Mouse (Mus musculus) kidney, adult 18-20 months (tissue): ENCODE measurements around the gene Ankrd54.
"Not testable (repeated sequence)": the region's sequence is repeated elsewhere in the genome, so short reads cannot be mapped to it uniquely, and the experiment has no call there.

Experiments
- DNase-seq: peaks from one replicate; pipeline ENCODE4 v3.0.0; 2021

Ankrd54 gene

DNA sequence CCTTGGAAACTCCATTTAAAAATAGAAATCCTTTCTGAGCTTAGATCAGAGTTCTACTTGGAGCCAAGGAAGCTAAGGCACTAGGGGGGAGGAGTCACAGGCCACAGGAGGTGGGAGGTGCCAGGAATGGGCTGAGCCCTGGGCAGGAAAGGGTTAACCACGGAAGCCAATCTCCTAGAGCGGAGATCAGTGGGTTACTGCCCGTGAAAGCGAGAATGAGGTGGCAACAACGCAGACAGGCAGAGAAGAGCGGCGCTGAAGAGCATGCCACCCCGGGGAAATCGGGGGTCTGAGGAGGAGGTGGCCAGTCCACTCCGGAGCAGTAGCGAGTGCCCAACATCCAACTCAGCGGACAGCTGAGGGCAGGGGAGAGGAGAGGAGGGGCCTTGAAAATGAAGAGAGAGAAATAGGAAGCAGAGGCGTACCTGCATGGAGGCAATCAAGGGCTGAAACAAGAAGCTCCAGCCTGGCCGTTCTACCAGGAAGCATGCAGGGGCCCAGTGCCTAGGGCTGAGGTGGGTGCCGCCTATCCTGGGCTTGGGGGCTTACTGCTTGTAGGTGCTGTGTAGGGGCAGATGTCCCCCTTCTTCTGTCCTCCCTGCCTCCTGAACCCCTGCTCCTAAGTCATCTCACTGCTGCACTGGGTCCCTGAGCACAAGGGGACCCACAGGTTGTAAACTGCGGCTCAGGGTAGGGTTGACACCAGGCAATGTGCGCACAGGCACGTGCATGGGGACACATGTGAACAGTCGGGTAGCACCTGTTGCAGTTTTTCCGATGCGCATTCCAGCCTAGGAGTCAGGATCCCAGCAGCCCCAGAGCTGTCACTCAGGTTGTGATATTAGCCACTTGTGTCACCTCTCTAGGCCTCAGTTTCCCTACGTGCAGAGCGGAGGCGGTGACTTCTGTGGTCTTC lies 21.9 kb downstream of the Ankrd54 start:
- DNase-seq: peak; percentile 37

DNA sequence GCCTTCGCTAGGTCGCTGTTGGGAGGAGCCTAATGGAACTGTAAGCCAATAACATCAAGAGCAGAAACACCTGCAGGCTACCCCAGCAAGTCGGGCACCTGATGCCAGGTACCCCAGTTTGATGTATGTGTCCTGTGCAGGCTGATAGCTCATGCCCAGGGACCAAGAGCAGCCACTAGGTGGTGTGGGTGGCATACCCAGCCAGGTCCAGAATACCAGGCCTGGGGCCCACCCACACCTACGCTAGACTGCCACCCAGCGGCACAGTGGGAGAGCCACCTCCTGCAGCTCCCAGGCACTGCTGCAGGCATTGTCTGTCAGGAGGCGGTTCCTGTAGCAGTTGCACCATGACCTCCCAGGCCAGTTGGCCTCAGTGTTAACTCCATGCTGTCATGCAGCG lies 23.8 kb downstream of the Ankrd54 start:
- DNase-seq: peak; percentile 88

DNA sequence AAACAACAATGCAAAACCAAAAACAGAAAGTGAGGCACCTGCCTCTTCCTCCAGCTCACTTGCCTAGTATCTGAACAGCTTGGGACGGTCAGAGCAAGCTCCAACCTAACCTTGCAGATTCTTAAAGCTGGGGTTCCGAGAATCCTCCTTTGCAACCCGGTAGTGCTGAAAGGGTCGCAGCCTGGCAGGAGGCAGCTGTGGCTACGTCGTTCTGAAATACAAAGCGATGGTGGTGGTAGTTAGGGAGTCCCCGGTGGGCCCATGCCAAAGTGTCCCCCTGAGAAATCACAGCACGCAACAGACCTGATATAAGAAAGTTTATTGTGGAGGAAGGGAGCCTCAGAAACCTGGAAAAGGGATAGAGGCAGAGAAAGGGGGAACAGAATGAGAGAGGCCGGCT lies 24.4 kb downstream of the Ankrd54 start:
- no peak for DNase-seq

DNA sequence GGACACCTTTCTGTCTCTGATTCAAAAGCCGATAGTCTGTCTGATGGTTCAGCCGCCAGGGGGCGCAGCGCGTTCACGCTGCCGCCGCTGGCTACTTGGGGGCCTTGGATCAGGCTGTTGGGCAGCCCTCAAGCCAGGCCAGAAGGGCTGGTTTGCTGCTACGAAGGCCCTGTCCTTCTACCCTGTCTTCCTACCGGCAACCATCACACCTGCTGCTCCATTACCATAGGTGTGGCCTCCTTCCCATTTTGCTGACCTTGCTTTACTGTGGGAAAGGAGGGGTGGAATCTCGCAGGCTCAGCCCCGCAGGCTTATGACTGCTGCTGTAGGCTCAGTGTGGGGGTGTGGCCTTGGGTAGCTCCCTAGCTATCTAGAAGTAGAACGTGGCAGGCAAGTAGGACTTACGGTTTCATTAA lies 24.8 kb downstream of the Ankrd54 start:
- DNase-seq: peak; percentile 85

DNA sequence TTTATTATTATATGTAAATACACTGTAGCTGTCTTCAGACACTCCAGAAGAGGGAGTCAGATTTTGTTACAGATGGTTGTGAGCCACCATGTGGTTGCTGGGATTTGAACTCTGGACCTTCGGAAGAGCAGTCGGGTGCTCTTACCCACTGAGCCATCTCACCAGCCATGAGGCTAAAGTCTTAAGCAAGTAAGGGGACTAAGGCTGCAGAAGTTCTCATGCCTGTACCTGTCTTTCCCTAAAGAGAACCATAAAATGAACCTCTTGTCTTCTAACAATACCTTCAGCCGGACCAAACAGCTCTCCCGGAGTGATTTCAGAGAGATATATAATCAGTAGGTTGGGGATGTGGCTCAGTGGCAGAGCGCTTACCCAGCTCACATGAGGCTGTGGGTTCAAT lies 30.8 kb downstream of the Ankrd54 start:
- not testable (repeated sequence) for DNase-seq

DNA sequence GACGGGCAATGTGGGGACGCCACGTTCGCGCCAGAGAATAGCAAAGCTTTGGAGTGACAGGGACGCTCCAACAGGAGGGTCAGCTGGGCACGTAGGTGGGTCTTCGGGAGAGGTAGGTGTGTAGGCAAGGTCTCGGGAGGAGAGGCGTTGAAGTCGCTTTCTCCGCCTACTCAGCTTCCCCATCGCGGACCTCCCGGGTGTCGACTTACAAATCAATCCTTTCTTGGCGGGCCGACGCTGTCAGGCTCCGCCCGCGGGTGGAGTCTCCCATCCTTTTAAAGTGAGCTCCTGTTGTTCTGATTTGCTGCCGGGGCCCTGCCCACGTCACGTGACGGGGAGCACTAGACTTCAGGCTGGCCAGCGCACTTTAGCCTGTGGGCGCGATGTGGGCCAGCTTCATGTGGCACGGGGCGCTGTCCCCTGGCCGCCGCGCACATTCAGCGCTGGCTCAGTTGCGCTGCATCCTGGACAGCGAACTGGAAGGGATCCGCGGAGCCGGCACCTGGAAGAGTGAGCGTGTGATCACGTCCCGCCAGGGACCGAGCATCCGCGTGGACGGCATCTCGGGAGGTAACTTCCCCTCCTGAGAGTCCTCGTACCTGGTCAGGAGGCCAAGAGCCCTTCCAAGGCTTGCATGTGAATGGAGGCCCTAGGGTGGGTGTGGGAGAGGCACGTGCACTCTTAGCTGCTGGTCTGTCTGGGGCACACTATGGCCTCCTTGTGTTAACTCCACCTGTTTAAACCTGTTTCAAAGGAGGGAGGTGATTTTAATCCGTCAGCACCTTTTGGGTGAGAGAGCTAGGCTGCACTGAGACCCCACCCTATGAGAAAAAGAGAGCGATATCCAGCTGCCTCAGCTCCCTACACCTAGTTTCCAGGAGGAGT lies 31.9 kb downstream of the Ankrd54 start:
- DNase-seq: peak; percentile 93

DNA sequence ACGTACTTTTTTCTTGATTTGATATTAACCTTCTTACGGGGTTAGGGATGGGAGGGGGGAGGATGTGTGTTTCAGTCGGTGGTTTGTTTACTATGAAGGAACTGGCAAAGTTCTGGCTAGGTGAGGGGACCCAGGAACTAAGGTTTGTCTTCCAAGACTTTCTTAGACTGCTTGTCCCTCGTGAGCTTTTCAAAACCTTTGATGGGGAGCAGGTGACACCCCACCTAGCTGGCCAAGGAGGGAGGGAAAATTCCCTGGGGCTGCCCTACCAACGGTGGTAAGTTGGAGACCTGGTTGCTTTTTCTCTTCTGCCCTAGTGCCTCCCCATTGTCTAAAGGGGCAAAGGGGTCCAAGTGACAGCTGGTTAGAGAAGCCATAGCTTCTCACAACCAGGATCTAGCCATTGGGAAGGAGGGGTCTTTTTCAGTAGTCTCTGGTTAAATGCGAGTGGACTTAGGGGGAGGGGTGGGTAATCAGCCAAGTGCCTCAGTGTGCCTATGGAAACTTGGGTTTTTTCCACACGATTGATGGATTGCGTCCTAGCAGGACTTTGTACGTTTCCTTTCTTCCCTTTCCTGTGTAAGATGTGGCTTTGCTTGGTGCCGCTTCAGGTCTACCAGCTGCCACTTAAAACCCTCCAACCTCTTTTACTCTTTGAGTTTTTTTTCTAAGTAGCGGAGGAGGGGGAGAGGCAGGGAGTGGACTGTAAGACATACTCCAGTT lies 33.0 kb downstream of the Ankrd54 start:
- DNase-seq: peak; percentile 30

DNA sequence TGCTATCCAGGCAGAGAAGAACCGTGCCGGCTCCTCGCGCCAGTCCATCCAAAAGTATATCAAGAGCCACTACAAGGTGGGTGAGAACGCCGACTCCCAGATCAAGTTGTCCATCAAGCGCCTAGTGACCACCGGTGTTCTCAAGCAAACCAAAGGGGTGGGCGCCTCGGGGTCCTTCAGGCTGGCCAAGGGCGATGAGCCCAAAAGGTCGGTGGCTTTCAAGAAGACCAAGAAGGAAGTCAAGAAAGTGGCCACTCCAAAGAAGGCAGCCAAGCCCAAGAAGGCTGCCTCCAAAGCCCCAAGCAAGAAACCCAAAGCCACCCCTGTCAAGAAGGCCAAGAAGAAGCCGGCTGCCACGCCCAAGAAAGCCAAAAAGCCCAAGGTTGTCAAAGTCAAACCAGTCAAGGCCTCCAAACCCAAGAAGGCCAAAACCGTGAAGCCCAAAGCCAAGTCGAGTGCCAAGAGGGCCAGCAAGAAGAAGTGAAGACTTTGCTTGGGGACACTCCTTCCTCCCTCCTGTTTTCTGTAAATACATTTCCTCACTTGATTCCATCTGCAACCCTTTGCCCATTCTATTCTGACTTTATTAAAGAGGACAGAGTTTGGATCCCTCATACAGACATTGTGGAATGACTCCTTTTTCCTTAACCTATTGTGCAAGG lies 33.7 kb downstream of the Ankrd54 start:
- no peak for DNase-seq

DNA sequence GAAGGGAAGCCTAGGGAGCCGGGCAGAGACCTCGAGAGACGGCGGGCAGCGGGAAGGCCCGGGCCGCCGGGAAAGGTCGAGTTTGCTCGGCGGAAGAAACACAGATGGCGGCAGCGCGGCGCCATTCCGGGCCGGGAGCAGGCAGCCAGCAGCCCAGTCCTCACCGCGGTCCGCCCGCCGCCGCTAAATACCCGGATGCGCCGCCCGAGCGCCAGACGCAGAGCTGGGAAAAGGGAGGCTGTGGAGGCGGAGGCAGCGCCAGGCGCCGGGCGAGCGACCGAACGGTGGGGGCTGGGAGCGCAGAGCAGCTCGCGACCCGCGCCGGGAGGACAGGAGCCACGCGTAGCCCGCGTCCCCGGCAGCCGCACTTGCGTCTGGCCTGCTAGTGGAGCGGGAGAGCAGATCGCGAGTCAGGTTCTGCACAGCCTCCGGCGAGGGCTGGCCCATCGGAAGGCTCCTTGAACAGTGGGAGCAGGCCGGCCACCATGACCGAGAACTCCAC lies 34.4 kb downstream of the Ankrd54 start, which contains the start of gene H1f0:
Gene H1f0, plus strand, starts transcription at position 214 of the 502 bp plus-strand sequence.
- DNase-seq: peak; percentile 94

DNA sequence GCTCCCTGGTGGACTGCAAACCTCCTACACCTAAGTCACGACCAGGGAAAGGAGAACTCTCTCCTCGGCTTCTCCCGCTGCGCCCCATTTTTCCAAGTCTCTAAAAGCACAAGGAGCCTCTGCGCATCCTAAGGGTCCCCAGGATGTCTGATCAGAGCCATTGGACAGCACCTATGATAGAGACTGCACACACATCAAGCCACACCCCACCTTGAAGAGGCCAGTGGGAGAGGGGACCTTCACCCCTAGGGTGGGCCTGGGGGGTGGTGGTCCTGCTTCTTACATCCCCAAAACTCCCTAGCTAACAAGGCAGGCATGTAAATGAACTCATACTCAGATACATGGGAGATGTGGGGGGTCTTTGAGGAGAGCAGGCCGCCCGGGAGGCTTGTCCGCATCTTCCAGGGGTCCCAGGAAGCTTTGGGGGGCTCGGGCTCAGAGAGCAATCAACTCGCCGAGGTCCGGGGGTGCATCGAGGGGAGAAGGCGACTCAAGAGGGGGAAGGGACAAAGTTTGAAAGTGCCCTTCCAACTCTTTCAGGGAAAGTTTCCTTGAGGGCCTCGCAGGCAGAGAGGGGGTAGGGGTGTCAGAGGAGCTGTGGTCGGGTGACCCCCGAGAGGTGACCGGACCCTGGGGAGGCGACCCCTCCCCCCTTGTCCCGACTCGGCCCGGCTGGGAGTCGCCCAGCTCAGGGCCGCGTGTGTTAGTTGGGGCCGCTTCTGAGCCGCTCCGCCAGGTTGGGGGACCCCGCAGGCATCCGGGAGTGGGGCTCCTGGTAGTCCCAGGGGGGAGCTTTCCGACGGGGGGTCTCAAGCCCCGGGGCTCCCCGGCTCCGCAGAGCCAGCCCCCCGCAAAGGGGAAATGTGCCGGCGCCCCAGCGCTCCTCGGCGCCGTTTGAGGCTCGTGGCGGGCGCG lies 35.1 kb downstream of the Ankrd54 start:
- peak; percentile 53 for DNase-seq

DNA sequence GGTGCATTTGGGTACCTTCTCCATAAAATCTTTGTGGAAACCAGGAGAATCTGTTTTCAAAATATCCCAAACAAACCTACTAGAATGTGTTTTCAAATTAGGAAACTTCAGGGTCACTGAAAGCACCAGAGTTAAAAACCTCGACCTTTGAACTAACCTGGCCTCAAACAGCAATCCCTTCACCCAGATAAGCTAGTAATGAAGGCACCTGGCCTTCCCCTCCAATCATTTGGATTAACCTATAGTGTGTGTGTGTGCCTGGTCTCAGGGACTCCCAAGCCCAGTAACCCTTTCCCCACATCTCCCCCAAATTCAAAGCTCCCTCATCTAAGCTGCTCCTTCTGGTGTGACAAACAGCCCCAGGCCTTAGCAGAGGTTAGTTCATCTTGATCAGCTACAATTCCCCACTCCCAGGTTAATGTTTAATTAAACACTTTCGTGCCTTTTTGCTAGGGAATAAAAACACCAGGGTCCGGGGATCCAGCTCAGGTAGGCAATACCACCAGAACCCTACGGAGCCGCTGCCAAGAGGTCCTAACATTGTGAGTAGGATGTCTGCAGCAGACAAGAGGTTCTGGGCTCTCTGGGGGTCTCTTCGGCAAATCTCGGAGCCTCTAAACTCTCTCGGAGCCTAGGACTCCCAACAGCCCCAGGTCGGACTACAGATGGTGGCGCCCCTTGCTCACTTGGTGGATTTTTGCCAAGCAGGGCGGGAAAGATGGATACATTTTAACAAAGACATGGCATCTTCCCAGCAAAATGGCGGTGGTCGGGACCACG lies 36.0 kb downstream of the Ankrd54 start:
- peak; percentile 82 for DNase-seq

DNA sequence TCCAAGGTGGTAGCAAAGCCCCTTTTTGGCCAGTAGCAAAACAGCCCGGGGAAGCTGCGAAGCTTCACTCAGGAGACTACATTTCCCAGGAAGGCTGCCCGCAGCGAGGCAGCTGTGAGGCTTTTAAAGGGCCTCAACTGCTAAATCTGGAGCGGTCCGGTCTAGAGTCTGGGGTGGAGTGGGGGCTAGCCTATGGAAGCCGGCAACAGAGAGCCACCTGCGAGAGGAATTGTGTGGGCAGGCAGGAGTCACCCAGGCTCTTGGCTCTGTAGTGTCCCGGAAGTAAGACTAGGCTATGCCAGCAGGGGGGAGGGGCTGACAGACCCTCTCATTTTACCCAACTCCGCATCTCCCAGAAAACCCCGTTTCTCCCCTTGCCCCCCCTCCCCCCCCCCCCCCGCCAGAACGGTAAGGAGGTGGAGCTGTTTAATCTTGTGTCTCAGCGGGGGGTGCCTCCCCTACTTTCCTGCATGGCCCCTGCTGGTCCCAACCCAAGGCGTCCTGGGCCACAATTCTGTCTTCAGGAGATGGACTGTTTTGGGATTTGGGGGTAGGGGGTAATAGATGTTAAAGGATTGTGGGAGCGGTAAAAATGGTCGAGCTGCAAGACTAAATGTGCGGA lies 36.9 kb downstream of the Ankrd54 start:
- peak; percentile 53 for DNase-seq

DNA sequence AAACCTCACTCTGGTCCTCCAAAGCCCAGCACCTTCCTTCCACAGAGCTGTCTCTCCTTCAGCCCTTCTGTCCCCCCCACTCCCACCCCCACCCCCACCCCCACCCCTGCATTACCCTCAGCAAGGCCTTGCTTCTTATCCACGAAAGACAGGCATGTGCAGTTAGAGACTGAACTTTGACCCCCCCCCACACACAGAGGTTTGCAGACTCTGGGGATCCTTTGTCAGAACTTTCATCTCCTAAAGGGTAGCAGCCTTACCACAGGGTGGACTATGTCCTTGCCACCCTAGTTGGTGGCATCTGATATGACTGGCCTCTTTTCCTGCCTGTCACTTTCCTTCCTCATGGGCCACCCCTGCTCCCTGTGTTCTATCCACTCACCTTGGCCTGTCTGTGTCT lies 39.3 kb downstream of the Ankrd54 start:
- no peak for DNase-seq

DNA sequence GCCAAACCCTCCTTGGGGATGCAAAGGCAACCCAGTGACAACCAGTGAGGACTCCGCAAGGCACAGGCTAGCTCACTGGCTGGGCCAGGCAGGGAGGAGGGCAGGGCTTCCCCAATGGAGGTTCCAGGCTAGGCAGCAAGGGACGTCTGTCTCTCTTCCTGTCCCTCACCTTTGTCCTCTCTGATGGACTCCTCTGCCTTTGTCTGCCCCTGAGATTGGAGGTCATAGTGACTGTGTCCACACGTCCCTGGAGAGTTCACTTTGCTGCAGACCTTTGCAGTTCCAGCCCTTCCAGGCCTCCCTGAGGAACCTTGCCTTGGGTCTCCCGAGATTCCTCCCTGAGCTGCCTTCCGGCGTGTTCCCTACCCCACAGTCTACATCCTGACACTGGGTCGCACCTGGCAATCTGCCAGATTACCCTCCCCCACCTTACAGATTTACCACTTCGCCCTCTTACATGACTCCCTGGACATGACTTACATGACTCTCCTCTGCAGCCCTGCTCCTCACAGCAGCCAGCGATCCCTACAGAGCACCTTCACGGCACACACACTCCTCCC lies 39.9 kb downstream of the Ankrd54 start:
- no peak for DNase-seq

DNA sequence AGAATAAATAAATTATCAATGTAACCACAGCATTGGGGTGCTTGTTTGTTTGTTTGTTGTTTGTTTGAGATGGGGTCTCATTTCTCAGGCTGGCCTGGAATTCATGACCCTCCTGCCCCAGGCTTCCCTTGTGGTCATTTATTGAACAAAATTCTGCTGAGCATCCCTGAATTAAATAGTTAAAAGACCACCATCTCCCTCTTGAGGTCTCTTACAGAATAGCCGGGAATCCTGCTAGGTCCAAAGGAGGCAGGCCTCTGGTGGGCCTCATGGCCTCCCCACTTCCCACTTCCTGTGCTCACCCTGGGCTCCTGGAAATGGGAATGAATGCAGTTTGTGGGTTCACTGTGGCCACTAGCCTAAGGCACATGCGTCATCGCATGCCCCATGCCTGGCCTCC lies 43.8 kb downstream of the Ankrd54 start:
- no peak for DNase-seq

DNA sequence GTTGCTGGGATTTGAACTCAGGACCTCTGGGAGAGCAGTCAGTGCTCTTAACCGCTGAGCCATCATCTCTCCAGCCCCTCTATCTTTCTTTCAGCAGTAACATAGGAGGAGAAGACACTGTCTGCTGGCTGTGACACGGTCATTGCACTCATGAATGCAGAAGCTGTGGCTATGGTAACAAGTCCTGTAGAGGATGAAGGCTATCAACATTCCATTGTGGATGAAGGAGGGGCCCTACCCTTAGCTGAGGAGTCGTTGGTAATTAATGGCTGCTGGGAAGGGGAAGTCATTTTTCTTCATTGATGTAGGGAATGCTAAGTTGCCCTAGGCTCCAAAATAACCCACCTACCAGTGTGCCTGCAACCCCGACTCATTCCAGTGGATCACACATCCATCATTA lies 44.5 kb downstream of the Ankrd54 start:
- no peak for DNase-seq

DNA sequence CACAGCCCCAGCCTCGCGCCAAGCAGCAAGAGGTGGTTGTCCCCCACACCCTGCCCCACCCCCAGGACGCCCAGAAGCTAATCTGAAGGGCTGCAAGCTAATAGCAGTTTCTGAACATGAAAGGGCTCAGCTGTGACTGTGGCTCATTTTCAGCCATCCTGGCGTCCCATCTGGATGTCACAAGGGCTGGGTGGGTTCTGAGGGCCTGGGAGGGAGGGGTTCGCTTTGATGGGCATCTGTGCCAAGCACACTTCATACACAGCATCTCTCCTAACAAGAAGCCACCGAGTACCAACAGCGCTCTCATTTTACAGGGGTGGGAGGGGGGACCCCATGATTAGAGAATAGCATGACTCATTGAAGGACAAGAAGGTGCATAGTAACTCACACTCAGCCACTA lies 49.3 kb downstream of the Ankrd54 start:
- no peak for DNase-seq

DNA sequence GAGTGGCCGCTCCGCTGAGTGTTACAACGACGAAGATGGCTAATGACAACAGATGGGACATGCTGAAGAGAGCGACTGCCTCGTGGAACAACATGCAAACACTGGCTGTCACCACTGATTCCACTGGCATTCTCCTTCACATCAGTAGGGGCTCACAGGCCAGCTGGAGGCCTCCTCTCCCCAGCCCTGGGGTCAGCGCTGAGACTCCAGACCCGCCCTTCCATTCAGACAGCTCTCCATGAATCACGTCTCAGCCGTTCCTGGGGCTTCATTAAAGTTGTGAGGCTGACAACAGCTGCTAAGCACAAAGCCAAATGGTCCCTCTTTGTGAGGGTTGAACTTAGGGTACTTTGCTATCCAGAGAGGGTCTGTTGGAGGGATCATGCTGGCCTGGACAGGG lies 51.1 kb downstream of the Ankrd54 start:
- no peak for DNase-seq

DNA sequence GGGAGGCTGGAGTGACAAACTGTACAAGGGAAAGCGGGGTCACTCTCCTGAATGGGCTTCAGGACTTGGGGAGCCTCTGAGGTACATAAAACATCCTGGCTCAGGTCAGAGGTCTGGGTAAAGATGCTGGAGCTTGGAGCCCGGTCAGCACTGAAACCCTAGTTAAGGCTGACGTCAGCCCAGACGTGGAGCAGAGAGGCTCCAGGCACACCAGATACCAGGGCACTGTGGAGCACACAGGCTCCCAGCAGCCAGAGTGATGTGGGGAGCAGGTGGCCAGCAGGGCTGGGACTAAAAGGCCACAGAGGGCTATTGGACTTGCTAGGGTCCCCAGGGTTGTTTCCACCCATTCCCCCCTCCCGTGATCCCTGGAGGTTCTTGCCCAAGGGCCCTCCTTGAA lies 53.0 kb downstream of the Ankrd54 start:
- no peak for DNase-seq
